Mouse (Mus musculus) ES-Bruce4 (cell line): ENCODE data around the gene Dab2ip. TPM values are rescaled to one million over a fixed set of nuclear protein-coding genes. Genes with fewer than 3 reads are reported as not detected.

Source experiments
- H3K27ac ChIP-seq: 2 replicates; pipeline ENCODE4 v1.5.1; 2012; ENCODE audit warnings: low read length, inconsistent platforms; ENCODE audit not compliant: insufficient read depth
- H3K27me3 ChIP-seq: 2 replicates; pipeline ENCODE4 v1.6.1; 2012; ENCODE audit warnings: mild to moderate bottlenecking, low read length, inconsistent platforms; ENCODE audit not compliant: control insufficient read depth, poor library complexity, insufficient read depth, severe bottlenecking
- H3K36me3 ChIP-seq: 2 replicates; pipeline ENCODE4 v1.6.1; 2012; ENCODE audit warnings: inconsistent platforms, mild to moderate bottlenecking, low read length, moderate library complexity; ENCODE audit not compliant: control insufficient read depth, poor library complexity, insufficient read depth, severe bottlenecking
- H3K4me1 ChIP-seq: one replicate; pipeline ENCODE4 v1.8.1; 2011; ENCODE audit warnings: low read length; ENCODE audit not compliant: control insufficient read depth, insufficient read depth
- H3K4me3 ChIP-seq: 2 replicates; pipeline ENCODE4 v1.5.1; 2011; ENCODE audit warnings: low read depth, mild to moderate bottlenecking, low read length
- H3K9ac ChIP-seq: 2 replicates; pipeline ENCODE4 v1.6.1; 2012; ENCODE audit warnings: low read depth, mild to moderate bottlenecking, inconsistent platforms; ENCODE audit not compliant: poor library complexity, severe bottlenecking
- H3K9me3 ChIP-seq: replicated peaks from 2 replicates; pipeline ENCODE4 v1.6.1; 2012; ENCODE audit warnings: mild to moderate bottlenecking, low read length, inconsistent platforms; ENCODE audit not compliant: control insufficient read depth, poor library complexity, insufficient read depth, severe bottlenecking
- CTCF ChIP-seq: IDR thresholded peaks from one replicate; pipeline ENCODE4 v1.8.1; 2011; ENCODE audit warnings: low read depth, low read length
- EP300 ChIP-seq: IDR thresholded peaks from 2 replicates; pipeline ENCODE4 v1.6.1; 2011; ENCODE audit warnings: low read depth, low read length; ENCODE audit not compliant: insufficient read depth
- POLR2A ChIP-seq: IDR thresholded peaks from one replicate; pipeline ENCODE4 v1.8.1; 2011; ENCODE audit warnings: low read length; ENCODE audit not compliant: insufficient read depth
- polyA plus RNA-seq: library from polyadenylated mRNA; stranded (reverse); fragments of >200 nt; gene quantifications from 2 replicates; pipeline ENCODE4 v1.2.4, GENCODE M21; 2011; ENCODE audit warnings: low read depth; ENCODE audit not compliant: missing spikeins, insufficient read depth, insufficient read length

The Dab2ip gene
- polyA plus RNA-seq, 1 experiment, result 29.4 TPM

DNA sequence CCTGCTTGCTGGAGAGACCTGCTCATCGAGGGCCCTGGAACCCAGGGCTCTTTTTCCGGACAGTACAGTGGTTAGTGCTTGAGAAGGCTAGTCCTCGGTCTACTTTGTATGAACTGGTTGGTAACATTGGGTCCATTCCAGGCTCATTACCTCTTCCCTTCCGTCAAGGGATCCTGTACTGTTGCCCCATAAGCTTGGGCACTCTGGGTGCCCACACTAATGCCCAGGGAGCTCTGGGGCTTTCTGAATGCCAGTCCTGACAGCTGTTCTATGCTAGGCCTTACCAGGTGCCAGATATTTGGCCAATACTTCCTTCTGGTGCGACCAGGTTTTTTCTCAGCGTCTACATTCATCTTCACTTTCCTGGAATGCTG, 66.9 kb downstream of the Dab2ip start:
- no peak overlapping the region for H3K4me3 ChIP-seq
- H3K9me3 ChIP-seq, result no peaks in the 10 kb centered on the region
- no peak overlapping the region for H3K9ac ChIP-seq
- H3K36me3 ChIP-seq, result no peaks in the 10 kb centered on the region
- no peak overlapping the region for H3K27ac ChIP-seq
- H3K27me3 ChIP-seq, result no peaks in the 10 kb centered on the region
- no peaks in the 10 kb centered on the region for H3K4me1 ChIP-seq
- no peak for TF ChIP-seq EP300
- TF ChIP-seq POLR2A, result no peak
- no peak for TF ChIP-seq CTCF

DNA sequence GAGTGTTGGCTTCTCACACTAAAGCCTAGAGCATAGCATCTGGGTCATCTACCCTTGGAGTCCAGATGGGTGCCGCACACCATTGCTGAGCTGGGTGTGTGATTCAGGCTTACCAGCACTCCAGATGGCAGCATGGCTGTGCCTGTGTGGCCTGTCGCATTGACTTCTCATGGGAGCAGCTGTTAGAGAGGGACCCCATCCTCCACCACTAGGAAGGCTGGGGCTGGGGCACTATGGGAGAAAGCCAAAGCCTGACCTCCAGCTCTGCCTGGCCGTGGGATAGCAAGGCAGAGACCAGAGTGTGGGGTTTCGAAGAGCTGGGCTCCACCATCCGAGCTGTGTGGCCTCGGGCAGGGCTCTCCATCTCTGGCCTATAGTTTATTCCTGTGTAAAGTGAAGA, 67.5 kb downstream of the Dab2ip start:
- TF ChIP-seq POLR2A (no peak), CTCF (no peak), EP300 (no peak)
- Histone ChIP-seq H3K36me3 (no peaks in the 10 kb centered on the region), H3K27ac (no peak overlapping the region), H3K27me3 (no peaks in the 10 kb centered on the region), H3K9ac (no peak overlapping the region), H3K4me1 (no peaks in the 10 kb centered on the region), H3K4me3 (no peak overlapping the region), H3K9me3 (no peaks in the 10 kb centered on the region)

DNA sequence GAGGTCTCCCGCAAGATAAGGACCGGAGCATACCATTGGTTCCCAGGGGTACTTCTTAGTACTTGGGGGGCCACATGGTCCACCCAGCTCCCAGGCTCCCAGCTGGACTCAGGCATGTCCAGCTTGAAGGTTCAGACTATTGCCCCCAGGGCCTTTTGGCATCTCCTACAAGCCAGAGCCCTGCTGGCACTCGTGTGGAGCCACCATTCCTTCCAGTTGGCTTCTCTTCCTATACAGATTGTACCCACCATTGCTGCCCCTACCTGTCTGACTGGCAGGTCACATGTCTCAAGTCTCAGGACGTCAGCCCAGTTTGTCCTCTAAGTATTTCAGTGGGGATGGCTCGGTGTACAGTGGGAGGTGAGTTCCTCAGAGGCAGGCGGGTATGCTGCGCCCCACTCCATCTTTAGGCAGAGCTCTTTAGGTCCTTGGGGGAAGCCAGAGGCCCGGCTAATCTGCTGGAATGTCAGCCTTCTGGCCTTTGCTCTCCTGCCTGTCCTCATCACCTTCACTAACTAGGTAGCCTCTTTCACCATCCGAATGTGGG, 68.2 kb downstream of the Dab2ip start:
- H3K4me3 ChIP-seq, result no peak overlapping the region
- H3K4me1 ChIP-seq, result no peaks in the 10 kb centered on the region
- TF ChIP-seq EP300, result no peak
- no peak for TF ChIP-seq POLR2A
- no peak for TF ChIP-seq CTCF
- no peak overlapping the region for H3K9ac ChIP-seq
- H3K27ac ChIP-seq, result no peak overlapping the region
- H3K27me3 ChIP-seq, result no peaks in the 10 kb centered on the region
- H3K36me3 ChIP-seq, result no peaks in the 10 kb centered on the region
- no peaks in the 10 kb centered on the region for H3K9me3 ChIP-seq

DNA sequence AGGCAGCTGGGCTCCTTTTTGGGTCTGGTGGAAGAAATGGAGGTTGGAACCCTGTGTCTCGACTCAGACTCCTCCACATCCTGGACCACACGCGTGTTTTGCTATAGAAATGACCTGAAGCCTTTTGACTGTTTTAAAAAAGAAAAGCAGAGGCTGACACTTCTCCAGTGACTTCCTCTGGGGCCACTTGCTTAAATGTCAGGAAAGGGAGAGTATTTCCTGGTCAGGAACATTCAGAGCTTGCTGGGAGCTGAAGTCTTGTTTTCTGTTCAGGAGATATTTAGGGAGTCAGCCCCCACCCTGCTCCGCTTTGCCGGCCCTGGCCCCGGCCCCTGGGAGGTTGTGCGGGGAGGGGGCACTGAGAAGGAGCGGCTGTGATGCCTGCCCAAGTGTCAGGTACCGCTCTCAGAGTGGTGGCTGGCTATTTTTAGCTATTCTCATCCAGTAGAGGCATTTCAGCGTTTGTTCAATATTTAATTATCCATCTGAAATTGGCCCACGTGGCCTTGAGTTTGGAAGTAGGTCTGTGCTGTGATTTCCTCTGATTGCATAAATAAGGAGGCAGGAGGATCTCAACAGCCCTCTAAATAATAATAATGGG, 69.3 kb downstream of the Dab2ip start:
- H3K4me1 ChIP-seq, result no peaks in the 10 kb centered on the region
- no peak overlapping the region for H3K4me3 ChIP-seq
- no peaks in the 10 kb centered on the region for H3K9me3 ChIP-seq
- H3K27me3 ChIP-seq, result no peaks in the 10 kb centered on the region
- H3K36me3 ChIP-seq, result no peaks in the 10 kb centered on the region
- no peak overlapping the region for H3K9ac ChIP-seq
- TF ChIP-seq POLR2A, result no peak
- TF ChIP-seq EP300, result no peak
- TF ChIP-seq CTCF, result no peak
- no peak overlapping the region for H3K27ac ChIP-seq

DNA sequence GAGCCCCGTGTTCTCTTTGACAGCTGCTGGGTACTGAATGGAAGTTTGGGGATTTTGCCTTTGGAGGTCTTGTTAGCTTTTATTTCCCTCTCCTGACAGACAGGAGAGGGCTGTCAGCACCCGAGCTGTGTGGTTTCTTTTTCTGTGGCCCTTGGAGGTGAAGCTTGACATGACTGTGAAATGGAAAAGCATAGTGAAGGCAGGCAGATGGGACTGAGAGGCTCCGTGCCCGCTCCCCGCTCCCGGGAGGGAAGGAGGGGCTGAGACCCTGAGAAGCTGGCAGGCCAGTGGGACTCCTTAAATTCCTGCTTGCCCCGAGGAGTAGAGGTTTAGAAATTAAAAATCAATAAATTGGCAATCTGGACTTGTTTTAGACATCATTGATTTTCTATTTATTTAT, 70.0 kb downstream of the Dab2ip start:
- Histone ChIP-seq H3K27me3 (no peaks in the 10 kb centered on the region), H3K4me3 (no peak overlapping the region), H3K36me3 (no peaks in the 10 kb centered on the region), H3K9ac (no peak overlapping the region), H3K27ac (no peak overlapping the region), H3K4me1 (no peaks in the 10 kb centered on the region), H3K9me3 (no peaks in the 10 kb centered on the region)
- TF ChIP-seq EP300 (no peak), POLR2A (no peak), CTCF (no peak)

DNA sequence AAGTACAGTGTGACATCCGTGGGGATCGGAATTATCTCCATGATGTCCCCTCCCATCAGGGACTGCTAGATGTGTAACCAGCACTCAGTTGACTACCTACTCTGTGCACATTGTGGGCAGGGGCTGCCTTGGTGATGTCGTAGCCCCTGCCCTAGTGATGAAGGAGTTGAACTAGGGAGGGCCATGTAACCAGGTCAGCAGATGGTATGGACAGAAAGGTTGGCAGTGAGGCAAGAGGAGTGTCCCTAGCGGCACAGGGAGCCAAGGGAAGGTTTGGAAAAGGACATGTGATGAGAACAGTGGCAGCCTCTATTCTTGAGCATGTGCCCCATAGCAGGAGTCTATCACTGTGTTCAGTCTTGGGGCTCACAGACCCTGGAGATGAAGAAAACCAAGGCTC, 70.6 kb downstream of the Dab2ip start:
- Histone ChIP-seq H3K27ac (no peak overlapping the region), H3K4me1 (no peaks in the 10 kb centered on the region), H3K27me3 (no peaks in the 10 kb centered on the region), H3K9ac (no peak overlapping the region), H3K36me3 (no peaks in the 10 kb centered on the region), H3K9me3 (no peaks in the 10 kb centered on the region), H3K4me3 (no peak overlapping the region)
- TF ChIP-seq POLR2A (no peak), CTCF (no peak), EP300 (no peak)
